Mouse (Mus musculus) liver, adult 2 months (tissue): ENCODE measurements around the gene Chkb.

Experiments used
- CTCF ChIP-seq: fragments of 200-500 bp; IDR thresholded peaks from 2 replicates; pipeline ENCODE4 v1.5.1; 2011; ENCODE audit warnings: low read depth, low read length, control low read depth
- POLR2A ChIP-seq: fragments of 200-500 bp; IDR thresholded peaks from 2 replicates; pipeline ENCODE4 v1.6.1; 2011; ENCODE audit warnings: low read length, control low read depth; ENCODE audit not compliant: insufficient read depth; ENCODE audit errors: extremely low read depth

GRCm38 (mm10) chr15:89478622-89479021, 48.9 kb upstream of the Chkb start:
- TF ChIP-seq CTCF: no peak
- no peak for TF ChIP-seq POLR2A
